ENCODE assay signal across 18 mouse cellular contexts in the genomic region with DNA sequence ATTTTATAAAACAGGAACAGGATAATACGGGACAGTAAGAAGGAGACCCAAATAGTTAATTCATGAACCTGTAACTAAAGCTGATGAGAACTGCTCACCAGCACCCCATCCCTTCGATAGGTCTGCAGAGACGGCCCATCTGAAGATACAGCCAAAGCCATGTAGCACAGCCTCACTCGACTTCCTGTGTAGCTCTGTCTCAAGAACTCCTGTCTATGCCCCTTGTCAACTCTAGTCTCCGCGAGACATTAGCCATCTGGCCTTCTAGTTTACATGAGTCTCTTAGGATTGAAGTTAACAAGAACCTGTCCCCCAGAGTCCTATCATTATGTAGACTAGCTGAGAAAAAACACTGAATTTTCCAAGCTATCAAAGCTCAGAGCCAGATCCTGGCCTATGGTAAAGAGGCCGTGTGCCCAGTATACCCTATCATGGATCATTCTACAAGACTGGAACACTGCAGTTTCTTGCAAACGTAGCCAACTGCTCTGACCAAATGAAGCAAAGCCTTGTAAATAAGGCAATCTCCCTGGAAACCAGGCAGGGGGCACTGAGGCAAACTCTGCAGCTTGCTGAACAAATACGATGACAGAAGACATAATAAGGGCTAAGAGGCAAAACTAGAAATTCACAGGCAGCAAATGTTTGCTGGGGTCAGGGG. TPM values are rescaled to one million over a fixed set of nuclear protein-coding genes. Genes with fewer than 3 reads are reported as not detected.
DNase-seq lines count a peak whose midpoint lies in the region; ATAC-seq and TF ChIP-seq lines count a peak whose summit lies in the region.
"Had no signal": no experiment of that assay in that cellular context is flagged by ENCODE, and none has a peak within 500 bp of the region (broad histone marks: within the 10 kb centered on the region; RNA-seq: fewer than 3 reads in every experiment).

No protein-coding gene starts in this region.

- no peak for TF ChIP-seq CTCF in heart, adult 2 months (IDR thresholded peaks at IDR 0.05)
- no peak for TF ChIP-seq CTCF in midbrain, postnatal 0 days (IDR thresholded peaks at IDR 0.05)

- H3K4me1 ChIP-seq in heart, adult 2 months (ENCODE audit: control insufficient read depth, insufficient read depth, low read length), result peaks cover 28% of the 10 kb centered on the region
- H3K4me1 ChIP-seq in kidney, embryonic 15.5 days, result peaks cover 23% of the 10 kb centered on the region
- H3K4me1 ChIP-seq in midbrain, postnatal 0 days (ENCODE audit: insufficient read depth, low read length), result no peaks in the 10 kb centered on the region; the same call in 1 of the 2 replicates
- H3K4me1 ChIP-seq in midbrain, embryonic 16.5 days (ENCODE audit: control insufficient read depth, insufficient read depth, low read length), result peaks cover 4% of the 10 kb centered on the region; the same call in 1 of the 2 replicates
- peaks cover 14% of the 10 kb centered on the region; the same call in 1 of the 2 replicates for H3K4me1 ChIP-seq in neural tube, embryonic 14.5 days (ENCODE audit: control insufficient read depth, insufficient read depth, low read length)

- intact Hi-C loops in heart, adult 2 months (cut with DNase I), result loop anchor here (5.0 kb wide), 1 partner anchor 97 kb away; no protein-coding TSS in a partner anchor
- intact Hi-C loops in heart, postnatal 14 days (cut with DNase I), result no loop called here

- peaks cover 15% of the 10 kb centered on the region for H3K79me2 ChIP-seq in heart, adult 2 months (replicated peaks; ENCODE audit: control insufficient read depth, insufficient read depth, low read length)

- ATAC-seq in kidney, embryonic 15.5 days (replicated peaks; ENCODE audit: low FRiP score), result no peak
- ATAC-seq in midbrain, postnatal 0 days (ENCODE audit: low FRiP score), result no peak
- ATAC-seq in midbrain, embryonic 16.5 days, result no peak
- peak; percentile 32; the same call in 1 of the 2 replicates for ATAC-seq in neural tube, embryonic 14.5 days (ENCODE audit: low read depth)
- ATAC-seq: forebrain, embryonic 16.5 days; Patski had no signal

- no peak for TF ChIP-seq POLR2A in heart, adult 2 months (IDR thresholded peaks at IDR 0.05; ENCODE audit: insufficient read depth, low read depth, low read length)

- H3K27ac ChIP-seq in heart, adult 2 months, result peak overlapping the region; percentile 11; the same call in 1 of the 2 replicates
- H3K27ac ChIP-seq in kidney, embryonic 15.5 days, result peak overlapping the region; percentile 10; the same call in 1 of the 2 replicates
- H3K27ac ChIP-seq in midbrain, postnatal 0 days (ENCODE audit: low read depth, low read length), result no peak overlapping the region; the same call in 1 of the 2 replicates
- no peak overlapping the region for H3K27ac ChIP-seq in midbrain, embryonic 16.5 days (ENCODE audit: low read length)
- peak overlapping the region; percentile 12; the same call in 1 of the 2 replicates for H3K27ac ChIP-seq in neural tube, embryonic 14.5 days (ENCODE audit: low read depth, low read length)
- H3K27ac ChIP-seq: limb, embryonic 13.5 days had no signal

- no peaks in the 10 kb centered on the region for H3K27me3 ChIP-seq in heart, adult 2 months (ENCODE audit: control insufficient read depth, insufficient read depth, low read length)
- H3K27me3 ChIP-seq in kidney, embryonic 15.5 days, result no peaks in the 10 kb centered on the region
- H3K27me3 ChIP-seq in midbrain, postnatal 0 days (ENCODE audit: insufficient read depth, low read length), result no peaks in the 10 kb centered on the region
- no peaks in the 10 kb centered on the region for H3K27me3 ChIP-seq in midbrain, embryonic 16.5 days (ENCODE audit: control insufficient read depth, insufficient read depth, low read depth, low read length)
- no peaks in the 10 kb centered on the region for H3K27me3 ChIP-seq in neural tube, embryonic 14.5 days (ENCODE audit: control insufficient read depth, insufficient read depth, low read length)
- H3K27me3 ChIP-seq: limb, embryonic 13.5 days; Patski had no signal

- DNase-seq in heart, adult 2 months, result no peak
- no peak for DNase-seq in heart, postnatal 14 days
- no peak for DNase-seq in kidney, postnatal 10 days
- DNase-seq in midbrain, postnatal 0 days (ENCODE audit: low spot score), result peak; percentile 44
- no peak for DNase-seq in adrenal gland, adult 2 months
- DNase-seq: B cell, adult 2 months; cerebellum, postnatal 10 days; gastrocnemius, postnatal 10 days; kidney, adult 18-20 months; lung, adult 2 months; right cerebral cortex, postnatal 25 days; thymus, adult 2 months had no signal

- no peak overlapping the region for H3K4me2 ChIP-seq in kidney, embryonic 15.5 days
- H3K4me2 ChIP-seq in midbrain, postnatal 0 days (ENCODE audit: low read depth, low read length, poor library complexity, severe bottlenecking), result no peak overlapping the region
- no peak overlapping the region for H3K4me2 ChIP-seq in midbrain, embryonic 16.5 days (ENCODE audit: low read length)
- no peak overlapping the region for H3K4me2 ChIP-seq in neural tube, embryonic 14.5 days (ENCODE audit: low read depth, low read length)
- H3K4me2 ChIP-seq: limb, embryonic 13.5 days had no signal

- H3K9me3 ChIP-seq in kidney, embryonic 15.5 days (replicated peaks), result no peaks in the 10 kb centered on the region
- no peaks in the 10 kb centered on the region for H3K9me3 ChIP-seq in midbrain, postnatal 0 days (ENCODE audit: low read length)
- H3K9me3 ChIP-seq in midbrain, embryonic 16.5 days (replicated peaks; ENCODE audit: control insufficient read depth, low read length, poor library complexity, severe bottlenecking), result no peaks in the 10 kb centered on the region
- H3K9me3 ChIP-seq in neural tube, embryonic 14.5 days (ENCODE audit: control insufficient read depth, low read length), result no peaks in the 10 kb centered on the region
- H3K9me3 ChIP-seq: limb, embryonic 13.5 days had no signal

- TF ChIP-seq EP300 in heart, adult 2 months (IDR thresholded peaks at IDR 0.05; ENCODE audit: insufficient read depth, low read depth, low read length), result no peak

- H3K9ac ChIP-seq in heart, adult 2 months (ENCODE audit: low read depth, low read length), result no peak overlapping the region
- no peak overlapping the region for H3K9ac ChIP-seq in kidney, embryonic 15.5 days
- no peak overlapping the region for H3K9ac ChIP-seq in midbrain, postnatal 0 days (replicated peaks; ENCODE audit: low read length, poor library complexity, severe bottlenecking)
- no peak overlapping the region for H3K9ac ChIP-seq in midbrain, embryonic 16.5 days (ENCODE audit: low read depth, low read length)
- H3K9ac ChIP-seq in neural tube, embryonic 14.5 days (replicated peaks; ENCODE audit: low read depth, low read length), result no peak overlapping the region
- H3K9ac ChIP-seq: limb, embryonic 13.5 days had no signal

- no peak overlapping the region for H3K4me3 ChIP-seq in heart, adult 2 months
- no peak overlapping the region for H3K4me3 ChIP-seq in kidney, embryonic 15.5 days (replicated peaks)
- H3K4me3 ChIP-seq in midbrain, postnatal 0 days (ENCODE audit: low read depth, low read length), result no peak overlapping the region
- no peak overlapping the region for H3K4me3 ChIP-seq in midbrain, embryonic 16.5 days (ENCODE audit: low read depth, low read length)
- no peak overlapping the region for H3K4me3 ChIP-seq in neural tube, embryonic 14.5 days (ENCODE audit: low read depth, low read length)
- H3K4me3 ChIP-seq: limb, embryonic 13.5 days had no signal

- H3K36me3 ChIP-seq in heart, adult 2 months (ENCODE audit: control insufficient read depth, insufficient read depth, low read length), result peaks cover 8% of the 10 kb centered on the region
- H3K36me3 ChIP-seq in kidney, embryonic 15.5 days, result no peaks in the 10 kb centered on the region
- no peaks in the 10 kb centered on the region for H3K36me3 ChIP-seq in midbrain, postnatal 0 days (ENCODE audit: insufficient read depth, low read length)
- no peaks in the 10 kb centered on the region for H3K36me3 ChIP-seq in midbrain, embryonic 16.5 days (ENCODE audit: control insufficient read depth, insufficient read depth, low read length)
- H3K36me3 ChIP-seq in neural tube, embryonic 14.5 days (ENCODE audit: control insufficient read depth, insufficient read depth, low read length), result no peaks in the 10 kb centered on the region
- H3K36me3 ChIP-seq: limb, embryonic 13.5 days had no signal

- 47% methylated on average over 9 of the region's 9 CpGs for whole genome bisulfite sequencing in heart, adult 2 months
- 55% methylated on average over 9 of the region's 9 CpGs for WGBS in kidney, embryonic 15.5 days
- 72% methylated on average over 9 of the region's 9 CpGs for WGBS in midbrain, postnatal 0 days
- WGBS in midbrain, embryonic 16.5 days, result 66% methylated on average over 9 of the region's 9 CpGs
- WGBS in neural tube, embryonic 14.5 days, result 50% methylated on average over 9 of the region's 9 CpGs

RNA-seq across cellular contexts. Expression of gene Apbb2, which starts 49.3 kb away (rescaled TPM):
- total RNA-seq in heart, adult 2 months (2021), result 10 to 100 TPM; 39.9 to 40.0 TPM
- polyA plus RNA-seq in heart, adult 2 months (2012; rRNA removed), result 26.7 and 32.4 TPM in 2 replicates
- 10 to 100 TPM; 48.0 to 55.1 TPM for total RNA-seq in heart, postnatal 14 days (2021)
- 57.5 and 65.4 TPM in 2 replicates for polyA plus RNA-seq in kidney, embryonic 15.5 days (2015; fragmentation: Nextera tagmentation; extraction: Ambion mirVana)
- 60.6 and 73.7 TPM in 2 replicates for total RNA-seq in midbrain, postnatal 0 days (2014; rRNA removed)
- 66.6 and 76.0 TPM in 2 replicates for polyA plus RNA-seq in midbrain, postnatal 0 days (2015; fragmentation: Nextera tagmentation; extraction: Ambion mirVana)
- 107 and 108 TPM in 2 replicates for polyA plus RNA-seq in midbrain, embryonic 16.5 days (2015; fragmentation: Nextera tagmentation; extraction: Ambion mirVana)
- polyA plus RNA-seq in neural tube, embryonic 14.5 days (2014; fragmentation: Nextera tagmentation; extraction: Ambion mirVana), result 129 and 132 TPM in 2 replicates
- 10 to 100 TPM; 58.3 to 76.7 TPM for total RNA-seq in adrenal gland, adult 2 months (2021)
- polyA plus RNA-seq in adrenal gland, adult 2 months (2012; rRNA removed), result 8.4 and 20.0 TPM in 2 replicates

Comparison
In these comparisons a context has a peak if more than half of its experiments do, and no peak if none do; other contexts are left out.
1. H3K27ac ChIP-seq: peak in heart, adult 2 months (single experiment), kidney, embryonic 15.5 days (single experiment) and neural tube, embryonic 14.5 days (single experiment); none in midbrain, postnatal 0 days (single experiment) and midbrain, embryonic 16.5 days (single experiment).